Mouse (Mus musculus) liver, postnatal 0 days (tissue): ENCODE results near the gene Tnfrsf26. TPM values are rescaled to one million over a fixed set of nuclear protein-coding genes. Genes with fewer than 3 reads are reported as not detected.

Source experiments
- ATAC-seq: fragments of 200-750 bp; cut with Nextera tagmentation; 2 replicates; pipeline ENCODE4 v1.8.0; 2017; ENCODE audit warnings: mild to moderate bottlenecking, moderate library complexity
- DNase-seq: peaks from one replicate; pipeline ENCODE4 v3.0.0-alpha.2; 2016
- H3K27ac ChIP-seq: fragments of 300-500 bp; sonication (generic); 2 replicates; pipeline ENCODE4 v1.5.1; 2014; ENCODE audit warnings: antibody characterized with exemption, moderate library complexity, mild to moderate bottlenecking, low read depth
- H3K27me3 ChIP-seq: fragments of 300-500 bp; sonication (generic); 2 replicates; pipeline ENCODE4 v1.6.1; 2014; ENCODE audit warnings: low read length, control low read depth, mixed read lengths; ENCODE audit not compliant: insufficient read depth
- H3K36me3 ChIP-seq: fragments of 300-500 bp; sonication (generic); replicated peaks from 2 replicates; pipeline ENCODE4 v1.6.1; 2014; ENCODE audit warnings: mild to moderate bottlenecking, control low read depth, low read length, moderate library complexity, mixed read lengths; ENCODE audit not compliant: insufficient read depth
- H3K4me1 ChIP-seq: fragments of 300-500 bp; sonication (generic); 2 replicates; pipeline ENCODE4 v1.6.1; 2014; ENCODE audit warnings: antibody characterized with exemption, mild to moderate bottlenecking, control low read depth; ENCODE audit not compliant: insufficient read depth
- H3K4me2 ChIP-seq: fragments of 300-500 bp; sonication (generic); 2 replicates; pipeline ENCODE4 v1.6.1; 2014; ENCODE audit warnings: low read depth, mild to moderate bottlenecking, low read length, moderate library complexity, mixed read lengths
- H3K4me3 ChIP-seq: fragments of 300-500 bp; sonication (generic); 2 replicates; pipeline ENCODE4 v1.5.1; 2014; ENCODE audit warnings: low read depth, low read length
- H3K9ac ChIP-seq: fragments of 300-500 bp; sonication (generic); replicated peaks from 2 replicates; pipeline ENCODE4 v1.6.1; 2014; ENCODE audit warnings: mild to moderate bottlenecking, moderate library complexity
- H3K9me3 ChIP-seq: fragments of 300-500 bp; sonication (generic); 2 replicates; pipeline ENCODE4 v1.6.1; 2016; ENCODE audit warnings: mild to moderate bottlenecking, control low read depth, low read length, mixed read lengths
- CTCF ChIP-seq: sonication (generic); IDR thresholded peaks from 2 replicates; pipeline ENCODE4 v1.5.1; 2016; ENCODE audit warnings: antibody characterized with exemption, low read depth
- EP300 ChIP-seq: IDR thresholded peaks from 2 replicates; pipeline ENCODE4 v1.6.1; 2016; ENCODE audit warnings: antibody characterized with exemption, low read depth, mild to moderate bottlenecking
- WGBS: fragments of 180-500 bp; shearing (Covaris S2); extraction: QIAGEN DNeasy Blood & Tissue Kit; methylation state at CpG from one replicate; pipeline ENCODE4 v1.1.7; 2014; ENCODE audit not compliant: insufficient replicate concordance; 5-methylcytosine and 5-hydroxymethylcytosine counted together
- polyA plus RNA-seq: library from polyadenylated mRNA; unstranded; fragments of >200 nt; fragmentation: Nextera tagmentation; extraction: Ambion mirVana; gene quantifications from 2 replicates; pipeline ENCODE4 v1.2.1, GENCODE M21; 2015

Tnfrsf26 gene
- polyA plus RNA-seq, 1 experiment from 2014 or later, result 2.0 TPM

DNA sequence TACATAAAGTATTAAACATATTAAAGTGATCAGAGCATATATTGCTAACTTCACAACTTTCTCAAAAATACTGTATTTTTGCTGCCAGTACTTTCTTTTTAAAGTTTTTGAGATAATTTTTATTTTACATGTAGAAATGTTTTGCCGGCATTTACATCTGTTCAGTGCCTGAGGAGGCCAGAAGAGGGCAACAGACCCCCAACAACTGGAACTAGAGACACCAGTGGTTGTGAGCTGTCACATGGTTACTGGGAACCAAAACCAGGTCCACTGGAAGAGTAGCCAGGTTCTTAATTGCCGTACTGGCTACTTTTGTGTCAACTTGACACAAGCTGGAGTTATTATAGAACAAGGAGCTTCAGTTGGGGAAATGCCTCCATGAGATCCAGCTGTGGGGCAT lies 26.8 kb downstream of the Tnfrsf26 start:
- H3K4me1 ChIP-seq, result peaks cover 23% of the 10 kb centered on the region
- ATAC-seq (no peak), DNase-seq (no peak)
- H3K4me3 ChIP-seq, result no peak overlapping the region
- H3K4me2 ChIP-seq, result no peak overlapping the region
- no peak overlapping the region for H3K27ac ChIP-seq
- no peak overlapping the region for H3K9ac ChIP-seq
- WGBS, result 81% methylated on average over 2 of the region's 2 CpGs
- TF ChIP-seq EP300 (no peak), CTCF (peak; percentile 37)
- peaks cover 4% of the 10 kb centered on the region; the same call in 1 of the 2 replicates for H3K36me3 ChIP-seq
- no peaks in the 10 kb centered on the region for H3K9me3 ChIP-seq
- no peaks in the 10 kb centered on the region for H3K27me3 ChIP-seq

- WGBS, result 6% methylated on average over 15 of the region's 15 CpGs
- H3K4me1 ChIP-seq, result peaks cover 23% of the 10 kb centered on the region
- no peak for DNase-seq
- H3K27me3 ChIP-seq, result no peaks in the 10 kb centered on the region
- TF ChIP-seq EP300, result no peak
- TF ChIP-seq CTCF, result no peak
- no peak for ATAC-seq
- no peaks in the 10 kb centered on the region for H3K9me3 ChIP-seq
- peak overlapping the region; percentile 91 for H3K4me2 ChIP-seq
- H3K27ac ChIP-seq, result 0 out of 2 replicates have a peak overlapping the region, but pooled peaks have one; percentile 44
- peak overlapping the region; percentile 80 for H3K9ac ChIP-seq
- H3K36me3 ChIP-seq, result peaks cover 14% of the 10 kb centered on the region
- H3K4me3 ChIP-seq, result peak overlapping the region; percentile 76
These were observed 28.2 kb downstream of the Tnfrsf26 start for GRCm38 (mm10) chr7:143600231-143600740.

GRCm38 (mm10) chr7:143599428-143600230 lies 28.9 kb downstream of the Tnfrsf26 start, which contains the start of gene Cars:
Gene Cars (minus strand): TSS chr7:143600090.
- TF ChIP-seq EP300 (no peak), CTCF (no peak)
- Histone ChIP-seq H3K4me3 (peak within 1 kb of the TSS; percentile 76), H3K4me1 (peaks cover 25% of the 10 kb centered on the region), H3K9me3 (no peaks in the 10 kb centered on the region), H3K27ac (peak within 1 kb of the TSS; percentile 44), H3K27me3 (no peaks in the 10 kb centered on the region), H3K9ac (peak within 1 kb of the TSS; percentile 80), H3K4me2 (peak within 1 kb of the TSS; percentile 91), H3K36me3 (peaks cover 15% of the 10 kb centered on the region)
- WGBS, result 1% methylated on average over 35 of the region's 35 CpGs
- ATAC-seq (peak; percentile 98), DNase-seq (peak; percentile 97)

- Histone ChIP-seq H3K9ac (no peak overlapping the region), H3K9me3 (no peaks in the 10 kb centered on the region), H3K4me1 (peaks cover 19% of the 10 kb centered on the region), H3K4me2 (no peak overlapping the region), H3K27me3 (no peaks in the 10 kb centered on the region), H3K27ac (no peak overlapping the region), H3K36me3 (peaks cover 45% of the 10 kb centered on the region), H3K4me3 (no peak overlapping the region)
- DNase-seq (no peak), ATAC-seq (no peak)
- 79% methylated on average over 5 of the region's 5 CpGs for WGBS
- TF ChIP-seq EP300, result no peak
- TF ChIP-seq CTCF, result no peak
These were observed 33.7 kb downstream of the Tnfrsf26 start for GRCm38 (mm10) chr7:143594865-143595264.

GRCm38 (mm10) chr7:143592255-143592654 lies 36.3 kb downstream of the Tnfrsf26 start:
- Histone ChIP-seq H3K27ac (no peak overlapping the region), H3K36me3 (peaks cover 65% of the 10 kb centered on the region), H3K9me3 (no peaks in the 10 kb centered on the region), H3K4me1 (0 out of 2 replicates have a peak, but pooled peaks cover 4% of the 10 kb centered on the region), H3K27me3 (no peaks in the 10 kb centered on the region), H3K4me3 (no peak overlapping the region), H3K4me2 (no peak overlapping the region), H3K9ac (no peak overlapping the region)
- no peak for ATAC-seq
- DNase-seq, result no peak
- WGBS, result 90% methylated on average over 10 of the region's 10 CpGs
- TF ChIP-seq CTCF (no peak), EP300 (no peak)

DNA sequence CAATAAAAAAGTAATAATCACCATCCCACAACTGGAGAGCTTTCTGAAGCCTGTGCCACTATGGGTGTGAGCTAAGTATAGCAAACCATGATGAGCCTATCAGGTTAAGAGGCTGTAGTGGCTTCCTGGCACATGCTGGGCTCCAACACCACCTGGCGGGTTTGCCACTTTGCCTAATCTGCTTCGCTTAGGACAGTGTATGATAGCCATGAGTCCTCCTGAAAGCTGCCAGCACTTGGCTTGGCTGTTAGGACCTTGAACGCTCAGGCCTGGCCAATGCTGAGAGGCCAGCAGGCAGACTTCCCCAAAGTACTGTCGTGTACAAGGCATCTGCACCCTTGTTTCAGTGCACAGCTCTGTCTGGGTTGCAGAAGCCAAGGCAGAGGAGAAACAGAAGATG lies 40.5 kb downstream of the Tnfrsf26 start:
- no peak for DNase-seq
- TF ChIP-seq CTCF, result no peak
- 85% methylated on average over 4 of the region's 4 CpGs for WGBS
- H3K9ac ChIP-seq, result no peak overlapping the region
- no peak overlapping the region for H3K4me2 ChIP-seq
- H3K4me3 ChIP-seq, result no peak overlapping the region
- H3K4me1 ChIP-seq, result no peaks in the 10 kb centered on the region
- no peak for ATAC-seq
- H3K36me3 ChIP-seq, result peaks cover 88% of the 10 kb centered on the region
- H3K27me3 ChIP-seq, result no peaks in the 10 kb centered on the region
- H3K27ac ChIP-seq, result no peak overlapping the region
- H3K9me3 ChIP-seq, result no peaks in the 10 kb centered on the region
